Mouse (Mus musculus) forebrain, embryonic 13.5 days (tissue): ENCODE measurements around the gene Stat5b. TPM values are rescaled to one million over a fixed set of nuclear protein-coding genes. Genes with fewer than 3 reads are reported as not detected.
A peak's percentile ranks its signal among the peaks of the same experiment; 100 is the strongest.

Source experiments
- ATAC-seq: fragments of 200-750 bp; cut with Nextera tagmentation; 2 replicates; pipeline ENCODE4 v1.8.0; 2017
- H3K27ac ChIP-seq: fragments of 300-500 bp; sonication (generic); 2 replicates; pipeline ENCODE4 v1.5.1; 2015; ENCODE audit warnings: inconsistent platforms, mild to moderate bottlenecking, moderate library complexity
- H3K27me3 ChIP-seq: fragments of 300-500 bp; sonication (generic); 2 replicates; pipeline ENCODE4 v1.6.1; 2015; ENCODE audit warnings: mild to moderate bottlenecking, inconsistent platforms
- H3K36me3 ChIP-seq: fragments of 300-500 bp; sonication (generic); 2 replicates; pipeline ENCODE4 v1.6.1; 2015; ENCODE audit warnings: mild to moderate bottlenecking, inconsistent platforms; ENCODE audit not compliant: poor library complexity, severe bottlenecking
- H3K4me1 ChIP-seq: fragments of 300-500 bp; sonication (generic); 2 replicates; pipeline ENCODE4 v1.6.1; 2015; ENCODE audit warnings: inconsistent platforms
- H3K4me2 ChIP-seq: fragments of 300-500 bp; sonication (generic); 2 replicates; pipeline ENCODE4 v1.6.1; 2015; ENCODE audit warnings: inconsistent platforms, mild to moderate bottlenecking, moderate library complexity
- H3K4me3 ChIP-seq: fragments of 300-500 bp; sonication (generic); 2 replicates; pipeline ENCODE4 v1.5.1; 2015; ENCODE audit warnings: mild to moderate bottlenecking, inconsistent platforms
- H3K9ac ChIP-seq: fragments of 300-500 bp; sonication (generic); 2 replicates; pipeline ENCODE4 v1.6.1; 2015; ENCODE audit warnings: mild to moderate bottlenecking, inconsistent platforms
- H3K9me3 ChIP-seq: fragments of 300-500 bp; sonication (generic); replicated peaks from 2 replicates; pipeline ENCODE4 v1.6.1; 2016; ENCODE audit warnings: inconsistent platforms
- WGBS: fragments of 180-500 bp; shearing (Covaris S2); methylation state at CpG from one replicate; pipeline ENCODE4 v1.1.7; 2015; 5-methylcytosine and 5-hydroxymethylcytosine counted together
- polyA plus RNA-seq: library from polyadenylated mRNA; unstranded; fragments of >200 nt; fragmentation: Nextera tagmentation; extraction: Ambion mirVana; gene quantifications from 2 replicates; pipeline ENCODE4 v1.2.1, GENCODE M21; 2015

Gene Stat5b
- polyA plus RNA-seq, 1 experiment from 2014 or later, result 11.1 TPM

- no peak for ATAC-seq
These were observed 96.4 kb downstream of the Stat5b start for GRCm38 (mm10) chr11:100754021-100754692.

GRCm38 (mm10) chr11:100752294-100752693 is 98.2 kb downstream of the Stat5b start:
- H3K9ac ChIP-seq, result no peak overlapping the region
- peaks cover 23% of the 10 kb centered on the region for H3K36me3 ChIP-seq
- H3K27ac ChIP-seq, result no peak overlapping the region
- H3K4me3 ChIP-seq, result no peak overlapping the region
- H3K4me2 ChIP-seq, result no peak overlapping the region
- H3K27me3 ChIP-seq, result peaks cover 14% of the 10 kb centered on the region; the same call in 1 of the 2 replicates
- no peaks in the 10 kb centered on the region for H3K9me3 ChIP-seq
- no peaks in the 10 kb centered on the region for H3K4me1 ChIP-seq
- 45% methylated on average over 10 of the region's 10 CpGs for WGBS
- ATAC-seq, result no peak

More at GRCm38 (mm10) chr11:100754021-100754692, 96.4 kb downstream of the Stat5b start:
- Histone ChIP-seq H3K9me3 (no peaks in the 10 kb centered on the region), H3K4me3 (no peak overlapping the region), H3K27ac (no peak overlapping the region), H3K36me3 (peaks cover 23% of the 10 kb centered on the region), H3K9ac (no peak overlapping the region), H3K4me1 (peaks cover 8% of the 10 kb centered on the region), H3K4me2 (no peak overlapping the region), H3K27me3 (peaks cover 21% of the 10 kb centered on the region)
- 89% methylated on average over 12 of the region's 12 CpGs for WGBS

DNA sequence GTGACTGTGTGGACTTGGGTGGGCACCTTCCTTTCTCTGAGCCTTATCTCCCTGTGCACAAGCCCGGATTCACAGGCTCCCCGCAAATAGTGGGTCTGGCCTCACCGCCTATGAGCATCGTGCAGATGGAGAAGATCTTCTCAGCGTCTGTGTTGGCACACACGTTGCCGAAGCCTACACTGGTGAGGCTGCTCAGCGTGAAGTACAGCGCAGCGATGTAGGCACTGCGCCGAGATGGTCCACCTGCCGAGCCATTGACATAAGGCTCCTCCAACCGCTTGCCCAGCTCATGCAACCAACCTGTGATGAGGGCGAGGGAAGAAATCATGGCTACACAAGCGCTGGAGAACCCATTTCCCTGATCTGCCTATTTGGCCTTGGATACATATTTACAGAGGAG is 100.4 kb downstream of the Stat5b start:
- H3K27me3 ChIP-seq, result 0 out of 2 replicates have a peak, but pooled peaks cover 10% of the 10 kb centered on the region
- no peak for ATAC-seq
- no peaks in the 10 kb centered on the region for H3K9me3 ChIP-seq
- H3K4me2 ChIP-seq, result no peak overlapping the region
- peaks cover 18% of the 10 kb centered on the region; the same call in 1 of the 2 replicates for H3K36me3 ChIP-seq
- H3K27ac ChIP-seq, result no peak overlapping the region
- H3K9ac ChIP-seq, result no peak overlapping the region
- H3K4me1 ChIP-seq, result no peaks in the 10 kb centered on the region
- 91% methylated on average over 16 of the region's 16 CpGs for WGBS
- H3K4me3 ChIP-seq, result no peak overlapping the region

- H3K9ac ChIP-seq, result no peak overlapping the region
- WGBS, result 56% methylated on average over 25 of the region's 25 CpGs
- no peak for ATAC-seq
These were observed 101.1 kb downstream of the Stat5b start for GRCm38 (mm10) chr11:100749469-100749868.

GRCm38 (mm10) chr11:100748620-100749019 is 101.9 kb downstream of the Stat5b start:
- H3K4me1 ChIP-seq, result no peaks in the 10 kb centered on the region
- no peak overlapping the region for H3K27ac ChIP-seq
- H3K4me2 ChIP-seq, result no peak overlapping the region
- peaks cover 18% of the 10 kb centered on the region; the same call in 1 of the 2 replicates for H3K36me3 ChIP-seq
- H3K4me3 ChIP-seq, result no peak overlapping the region
- 0 out of 2 replicates have a peak, but pooled peaks cover 10% of the 10 kb centered on the region for H3K27me3 ChIP-seq
- 88% methylated on average over 4 of the region's 4 CpGs for WGBS
- no peak overlapping the region for H3K9ac ChIP-seq
- ATAC-seq, result no peak
- H3K9me3 ChIP-seq, result no peaks in the 10 kb centered on the region

More at GRCm38 (mm10) chr11:100749469-100749868, 101.1 kb downstream of the Stat5b start:
- no peaks in the 10 kb centered on the region for H3K4me1 ChIP-seq
- H3K9me3 ChIP-seq, result no peaks in the 10 kb centered on the region
- H3K36me3 ChIP-seq, result peaks cover 18% of the 10 kb centered on the region; the same call in 1 of the 2 replicates
- H3K27ac ChIP-seq, result no peak overlapping the region
- no peak overlapping the region for H3K4me2 ChIP-seq
- H3K4me3 ChIP-seq, result no peak overlapping the region
- H3K27me3 ChIP-seq, result 0 out of 2 replicates have a peak, but pooled peaks cover 10% of the 10 kb centered on the region

DNA sequence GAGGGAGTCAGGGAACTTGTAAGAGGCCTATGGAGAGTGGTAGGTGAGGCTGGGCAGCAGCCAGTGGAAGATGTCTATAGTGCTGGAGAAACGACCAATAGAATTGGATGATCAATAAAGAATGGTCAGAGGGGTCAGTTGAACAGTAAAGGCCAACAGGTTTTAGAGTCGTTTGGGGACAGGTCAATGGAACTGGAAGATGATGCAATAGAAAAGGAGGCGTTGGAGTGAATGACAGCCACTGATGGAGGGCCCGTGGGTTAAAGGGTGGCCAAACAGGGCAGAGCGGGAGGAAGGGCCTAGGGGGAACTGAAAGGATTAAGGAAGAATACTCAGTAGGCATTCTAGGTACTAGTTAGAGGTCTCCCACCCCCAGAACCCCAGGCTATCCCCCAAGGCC is 103.4 kb downstream of the Stat5b start:
- H3K27me3 ChIP-seq, result 0 out of 2 replicates have a peak, but pooled peaks cover 10% of the 10 kb centered on the region
- no peak for ATAC-seq
- H3K9ac ChIP-seq, result no peak overlapping the region
- no peaks in the 10 kb centered on the region for H3K9me3 ChIP-seq
- H3K4me3 ChIP-seq, result no peak overlapping the region
- no peaks in the 10 kb centered on the region for H3K4me1 ChIP-seq
- WGBS, result 80% methylated on average over 5 of the region's 5 CpGs
- peaks cover 18% of the 10 kb centered on the region; the same call in 1 of the 2 replicates for H3K36me3 ChIP-seq
- H3K4me2 ChIP-seq, result no peak overlapping the region
- H3K27ac ChIP-seq, result no peak overlapping the region

GRCm38 (mm10) chr11:100746546-100746945 is 104.0 kb downstream of the Stat5b start:
- Histone ChIP-seq H3K4me1 (no peaks in the 10 kb centered on the region), H3K4me2 (no peak overlapping the region), H3K4me3 (no peak overlapping the region), H3K36me3 (peaks cover 18% of the 10 kb centered on the region; the same call in 1 of the 2 replicates), H3K27me3 (0 out of 2 replicates have a peak, but pooled peaks cover 10% of the 10 kb centered on the region), H3K27ac (no peak overlapping the region), H3K9ac (no peak overlapping the region), H3K9me3 (no peaks in the 10 kb centered on the region)
- 87% methylated on average over 10 of the region's 10 CpGs for WGBS
- ATAC-seq, result no peak

DNA sequence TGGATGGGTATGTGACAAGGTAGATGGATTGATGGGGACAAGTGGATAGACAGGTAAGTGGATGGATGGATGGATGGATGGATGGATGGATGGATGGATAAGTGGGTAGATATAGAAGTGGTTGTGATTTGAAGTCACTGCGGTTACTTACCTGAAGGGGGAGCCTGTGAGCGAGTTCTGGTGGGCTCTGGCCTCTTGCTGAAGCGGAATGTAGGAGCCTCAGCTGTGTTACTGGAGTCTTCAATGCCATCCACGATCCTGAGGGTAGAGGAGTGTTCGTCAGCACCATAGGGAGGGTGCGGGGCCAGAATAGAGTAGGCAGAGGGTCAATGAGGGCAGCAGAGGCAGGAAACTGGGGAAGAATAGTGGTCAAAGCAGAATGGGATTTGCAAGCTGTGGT is 105.4 kb downstream of the Stat5b start:
- 0 out of 2 replicates have a peak, but pooled peaks have one; percentile 48 for ATAC-seq
- Histone ChIP-seq H3K36me3 (peaks cover 9% of the 10 kb centered on the region; the same call in 1 of the 2 replicates), H3K27me3 (0 out of 2 replicates have a peak, but pooled peaks cover 6% of the 10 kb centered on the region), H3K27ac (no peak overlapping the region), H3K9me3 (no peaks in the 10 kb centered on the region), H3K4me2 (no peak overlapping the region), H3K9ac (0 out of 2 replicates have a peak overlapping the region, but pooled peaks have one; percentile 30), H3K4me1 (no peaks in the 10 kb centered on the region), H3K4me3 (no peak overlapping the region)
- WGBS, result 15% methylated on average over 6 of the region's 6 CpGs

- Histone ChIP-seq H3K27me3 (no peaks in the 10 kb centered on the region), H3K4me1 (peaks cover 18% of the 10 kb centered on the region), H3K27ac (no peak overlapping the region), H3K4me3 (no peak overlapping the region), H3K4me2 (no peak overlapping the region), H3K9me3 (no peaks in the 10 kb centered on the region), H3K36me3 (no peaks in the 10 kb centered on the region), H3K9ac (no peak overlapping the region)
- WGBS, result 81% methylated on average over 6 of the region's 6 CpGs
- no peak for ATAC-seq
These were observed 109.2 kb downstream of the Stat5b start for GRCm38 (mm10) chr11:100741348-100741747.

- no peak for ATAC-seq
- H3K9ac ChIP-seq, result peak overlapping the region; percentile 68
- H3K4me3 ChIP-seq, result peak overlapping the region; percentile 78
- H3K9me3 ChIP-seq, result no peaks in the 10 kb centered on the region
- no peak overlapping the region for H3K27ac ChIP-seq
- no peaks in the 10 kb centered on the region for H3K27me3 ChIP-seq
- peaks cover 5% of the 10 kb centered on the region; the same call in 1 of the 2 replicates for H3K36me3 ChIP-seq
- H3K4me2 ChIP-seq, result peak overlapping the region; percentile 64
- WGBS, result 12% methylated on average over 5 of the region's 5 CpGs
- H3K4me1 ChIP-seq, result peaks cover 28% of the 10 kb centered on the region
These were observed 111.8 kb downstream of the Stat5b start for GRCm38 (mm10) chr11:100738749-100739148.

- WGBS, result under 1% methylated on average over 39 of the region's 39 CpGs
- ATAC-seq, result peak; percentile 99
- Histone ChIP-seq H3K4me2 (peak within 1 kb of the TSS; percentile 90), H3K9ac (peak within 1 kb of the TSS; percentile 85), H3K27me3 (no peaks in the 10 kb centered on the region), H3K9me3 (no peaks in the 10 kb centered on the region), H3K36me3 (peaks cover 11% of the 10 kb centered on the region; the same call in 1 of the 2 replicates), H3K4me3 (peak within 1 kb of the TSS; percentile 78), H3K4me1 (peaks cover 28% of the 10 kb centered on the region), H3K27ac (peak within 1 kb of the TSS; percentile 57; the same call in 1 of the 2 replicates)
These were observed 112.4 kb downstream of the Stat5b start, which contains the start of gene Rab5c for GRCm38 (mm10) chr11:100738066-100738604. TSS of gene Rab5c (minus strand) at chr11:100738215.

GRCm38 (mm10) chr11:100737105-100737733 is 113.3 kb downstream of the Stat5b start:
- Histone ChIP-seq H3K9ac (peak overlapping the region; percentile 85), H3K27ac (no peak overlapping the region), H3K27me3 (no peaks in the 10 kb centered on the region), H3K36me3 (peaks cover 19% of the 10 kb centered on the region; the same call in 1 of the 2 replicates), H3K4me1 (peaks cover 28% of the 10 kb centered on the region), H3K9me3 (no peaks in the 10 kb centered on the region), H3K4me3 (peak overlapping the region; percentile 78), H3K4me2 (peak overlapping the region; percentile 90)
- WGBS, result 1% methylated on average over 13 of the region's 13 CpGs
- no peak for ATAC-seq
